In the genomic region with DNA sequence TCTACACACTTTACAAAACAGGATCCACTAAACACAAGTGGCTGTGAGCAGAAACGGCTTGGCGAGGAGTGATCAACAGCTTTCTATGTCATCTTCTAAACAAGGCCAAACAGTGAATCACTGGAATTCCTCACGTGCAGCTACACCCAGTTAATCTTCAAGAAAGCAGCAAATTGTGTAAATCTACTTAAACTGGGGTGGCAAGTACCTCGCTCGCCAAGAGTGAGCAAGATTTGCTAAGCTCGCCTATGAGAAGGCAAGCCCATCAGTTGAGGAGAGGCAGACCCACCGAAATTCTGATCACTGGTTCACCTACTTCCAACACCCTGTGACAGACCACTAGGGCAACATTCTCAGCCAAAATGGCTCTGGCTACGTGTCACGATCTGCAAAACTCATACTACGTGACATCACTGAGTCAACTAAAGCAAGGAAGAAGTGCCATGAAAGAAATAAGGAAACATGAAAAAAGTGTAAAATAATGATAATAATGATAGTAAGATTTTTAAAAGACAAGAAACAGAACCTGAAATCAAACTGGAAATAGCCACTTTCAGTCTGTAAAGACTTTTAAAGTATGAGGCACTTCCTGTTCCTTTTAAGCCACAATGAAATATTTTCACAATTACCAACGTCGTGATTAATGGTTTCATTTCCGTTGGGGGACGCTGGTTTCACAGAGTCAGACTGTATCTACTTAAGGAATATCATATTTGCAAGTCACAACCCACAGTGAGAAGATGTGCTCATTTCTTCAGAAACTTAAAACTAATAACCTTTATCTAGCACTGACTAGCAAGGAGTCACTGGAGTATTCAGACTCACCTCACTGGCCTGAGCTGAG, we compare ENCODE assay signal across 8 mouse cellular contexts.
DNase-seq lines count a peak whose midpoint lies in the region; ATAC-seq and TF ChIP-seq lines count a peak whose summit lies in the region.

No protein-coding gene starts in this region.

- WGBS in embryonic facial prominence, embryonic 13.5 days = 68% methylated on average over 14 of the region's 14 CpGs
- WGBS in embryonic facial prominence, embryonic 10.5 days = 75% methylated on average over 14 of the region's 14 CpGs
- WGBS in lung, embryonic 16.5 days = 32% methylated on average over 14 of the region's 14 CpGs
- 21% methylated on average over 14 of the region's 14 CpGs for WGBS in lung, adult 2 months
- 61% methylated on average over 14 of the region's 14 CpGs for WGBS in liver, embryonic 12.5 days (ENCODE audit: insufficient replicate concordance)
- 40% methylated on average over 14 of the region's 14 CpGs for whole genome bisulfite sequencing in stomach, embryonic 15.5 days

- no peaks in the 10 kb centered on the region for H3K9me3 ChIP-seq in embryonic facial prominence, embryonic 13.5 days
- H3K9me3 ChIP-seq in embryonic facial prominence, embryonic 10.5 days = no peaks in the 10 kb centered on the region
- no peaks in the 10 kb centered on the region for H3K9me3 ChIP-seq in lung, embryonic 16.5 days (ENCODE audit: control insufficient read depth, low read length)
- H3K9me3 ChIP-seq in liver, embryonic 12.5 days (replicated peaks) = no peaks in the 10 kb centered on the region
- H3K9me3 ChIP-seq in stomach, embryonic 15.5 days = no peaks in the 10 kb centered on the region

- H3K4me2 ChIP-seq in embryonic facial prominence, embryonic 13.5 days = 0 out of 2 replicates have a peak overlapping the region, but pooled peaks have one; percentile 9
- H3K4me2 ChIP-seq in lung, embryonic 16.5 days (ENCODE audit: low read depth, low read length) = peak overlapping the region; percentile 34; the same call in 1 of the 2 replicates
- H3K4me2 ChIP-seq in liver, embryonic 12.5 days = peak overlapping the region; percentile 93; the same call in 1 of the 2 replicates
- H3K4me2 ChIP-seq in stomach, embryonic 15.5 days = no peak overlapping the region

- no peak for TF ChIP-seq CTCF in lung, adult 2 months (IDR thresholded peaks at IDR 0.05; ENCODE audit: insufficient read depth, low read length)

- 0 out of 2 replicates have a peak, but pooled peaks cover 5% of the 10 kb centered on the region for H3K36me3 ChIP-seq in embryonic facial prominence, embryonic 13.5 days
- H3K36me3 ChIP-seq in embryonic facial prominence, embryonic 10.5 days (replicated peaks) = peaks cover 6% of the 10 kb centered on the region
- no peaks in the 10 kb centered on the region for H3K36me3 ChIP-seq in lung, embryonic 16.5 days (ENCODE audit: control insufficient read depth, insufficient read depth, low read length)
- H3K36me3 ChIP-seq in liver, embryonic 12.5 days = peaks cover 8% of the 10 kb centered on the region; the same call in 1 of the 2 replicates
- H3K36me3 ChIP-seq in stomach, embryonic 15.5 days = no peaks in the 10 kb centered on the region

- H3K9ac ChIP-seq in embryonic facial prominence, embryonic 13.5 days = no peak overlapping the region
- no peak overlapping the region for H3K9ac ChIP-seq in lung, embryonic 16.5 days (ENCODE audit: low read length)
- no peak overlapping the region for H3K9ac ChIP-seq in liver, embryonic 12.5 days
- H3K9ac ChIP-seq in stomach, embryonic 15.5 days = no peak overlapping the region

- DNase-seq in embryonic facial prominence, embryonic 10.5 days (ENCODE audit: low spot score) = no peak
- no peak for DNase-seq in lung, adult 2 months
- DNase-seq in thymus, postnatal 4 days = no peak
- DNase-seq in right cerebral cortex, postnatal 36 days (ENCODE audit: low spot score in 2 of 2) = no peak

- ATAC-seq in embryonic facial prominence, embryonic 13.5 days (ENCODE audit: insufficient number of reproducible peaks, insufficient read depth, low FRiP score, low TSS enrichment, low read depth) = no peak
- no peak for ATAC-seq in lung, embryonic 16.5 days (ENCODE audit: low read depth)
- no peak for ATAC-seq in liver, embryonic 12.5 days
- ATAC-seq in stomach, embryonic 15.5 days (ENCODE audit: insufficient read depth, low FRiP score, low read depth) = no peak

- H3K4me3 ChIP-seq in embryonic facial prominence, embryonic 13.5 days = no peak overlapping the region
- H3K4me3 ChIP-seq in embryonic facial prominence, embryonic 10.5 days = no peak overlapping the region
- H3K4me3 ChIP-seq in lung, embryonic 16.5 days (ENCODE audit: low read length) = no peak overlapping the region
- H3K4me3 ChIP-seq in lung, adult 2 months (replicated peaks; ENCODE audit: extremely low read depth, low read depth, low read length) = no peak overlapping the region
- no peak overlapping the region for H3K4me3 ChIP-seq in liver, embryonic 12.5 days
- H3K4me3 ChIP-seq in stomach, embryonic 15.5 days (replicated peaks) = no peak overlapping the region

- no peaks in the 10 kb centered on the region for H3K27me3 ChIP-seq in embryonic facial prominence, embryonic 13.5 days
- peaks cover 45% of the 10 kb centered on the region for H3K27me3 ChIP-seq in embryonic facial prominence, embryonic 10.5 days (replicated peaks; ENCODE audit: low read depth, poor library complexity, severe bottlenecking)
- no peaks in the 10 kb centered on the region for H3K27me3 ChIP-seq in lung, embryonic 16.5 days (ENCODE audit: control insufficient read depth, insufficient read depth, low read depth, low read length)
- H3K27me3 ChIP-seq in liver, embryonic 12.5 days (replicated peaks) = no peaks in the 10 kb centered on the region; the same call in 1 of the 2 replicates
- H3K27me3 ChIP-seq in stomach, embryonic 15.5 days (replicated peaks) = no peaks in the 10 kb centered on the region

- no peak for TF ChIP-seq POLR2A in lung, adult 2 months (IDR thresholded peaks at IDR 0.05; ENCODE audit: borderline replicate concordance, extremely low read depth, low read depth, low read length)

- peaks cover 61% of the 10 kb centered on the region for H3K4me1 ChIP-seq in embryonic facial prominence, embryonic 13.5 days
- peaks cover 66% of the 10 kb centered on the region for H3K4me1 ChIP-seq in embryonic facial prominence, embryonic 10.5 days
- peaks cover 66% of the 10 kb centered on the region for H3K4me1 ChIP-seq in lung, embryonic 16.5 days (replicated peaks; ENCODE audit: control insufficient read depth, insufficient read depth, low read length)
- peaks cover 38% of the 10 kb centered on the region for H3K4me1 ChIP-seq in lung, adult 2 months (ENCODE audit: control insufficient read depth, insufficient read depth, low read length)
- peaks cover 87% of the 10 kb centered on the region for H3K4me1 ChIP-seq in liver, embryonic 12.5 days
- H3K4me1 ChIP-seq in stomach, embryonic 15.5 days = peaks cover 42% of the 10 kb centered on the region

- no peak overlapping the region for H3K27ac ChIP-seq in embryonic facial prominence, embryonic 13.5 days
- no peak overlapping the region for H3K27ac ChIP-seq in embryonic facial prominence, embryonic 10.5 days (replicated peaks)
- H3K27ac ChIP-seq in lung, embryonic 16.5 days (ENCODE audit: low read length) = peak overlapping the region; percentile 30; the same call in 1 of the 2 replicates
- H3K27ac ChIP-seq in liver, embryonic 12.5 days = 0 out of 2 replicates have a peak overlapping the region, but pooled peaks have one; percentile 51
- 0 out of 2 replicates have a peak overlapping the region, but pooled peaks have one; percentile 28 for H3K27ac ChIP-seq in stomach, embryonic 15.5 days

Comparison
In these comparisons a context has a peak if more than half of its experiments do, and no peak if none do; other contexts are left out.
1. H3K27ac ChIP-seq: peak in lung, embryonic 16.5 days (single experiment), liver, embryonic 12.5 days (single experiment) and stomach, embryonic 15.5 days (single experiment); none in embryonic facial prominence, embryonic 13.5 days (single experiment) and embryonic facial prominence, embryonic 10.5 days (single experiment).